Mouse (Mus musculus) CH12.LX (cell line): ENCODE measurements around the gene Kdr.

Source experiments
- CTCF ChIP-seq, 2 experiments: IDR thresholded peaks in 1 of 2; conservative IDR thresholded peaks in 1 of 2; 2 replicates each; pipeline ENCODE4 v1.5.1; 2011 to 2012; ENCODE audit warnings: low read depth in 2 of 2, low read length in 2 of 2, improper control_type of control experiment in 1 of 2, inconsistent platforms in 1 of 2, mild to moderate bottlenecking in 1 of 2, moderate library complexity in 1 of 2
- E2F4 ChIP-seq: IDR thresholded peaks from 2 replicates; pipeline ENCODE4 v1.6.1; 2011; ENCODE audit warnings: low read depth, low read length, improper control_type of control experiment; ENCODE audit not compliant: insufficient replicate concordance
- POLR2AphosphoS2 ChIP-seq: IDR thresholded peaks from 2 replicates; pipeline ENCODE4 v1.6.1; 2011; ENCODE audit warnings: low read depth, low read length, improper control_type of control experiment
- SMC3 ChIP-seq: IDR thresholded peaks from 2 replicates; pipeline ENCODE4 v1.6.1; 2011; ENCODE audit warnings: low read depth, low read length, improper control_type of control experiment

GRCm38 (mm10) chr5:75900231-75900920 is 77.9 kb downstream of the Kdr start:
- no peak for TF ChIP-seq SMC3
- no peak for TF ChIP-seq POLR2AphosphoS2
- TF ChIP-seq CTCF (conservative IDR thresholded peaks at IDR 0.05 in 1 of 2, IDR thresholded peaks at IDR 0.05 in 1 of 2; ENCODE audit: low read depth in 2 of 2, low read length in 2 of 2) = no peak
- no peak for TF ChIP-seq E2F4
